Mouse (Mus musculus) hindbrain, postnatal 0 days (tissue): ENCODE data around the gene Mael. TPM values are rescaled to one million over a fixed set of nuclear protein-coding genes. Genes with fewer than 3 reads are reported as not detected.
A peak's percentile ranks its signal among the peaks of the same experiment; 100 is the strongest.

ENCODE experiments used
- ATAC-seq: fragments of 200-750 bp; cut with Nextera tagmentation; 2 replicates; pipeline ENCODE4 v1.8.0; 2017; ENCODE audit warnings: mild to moderate bottlenecking, moderate TSS enrichment, moderate library complexity
- DNase-seq: peaks from one replicate; pipeline ENCODE4 v3.0.0-alpha.2; 2015; ENCODE audit warnings: low spot score
- H3K27ac ChIP-seq: fragments of 300-500 bp; sonication (generic); 2 replicates; pipeline ENCODE4 v1.5.1; 2014; ENCODE audit warnings: mild to moderate bottlenecking
- H3K27me3 ChIP-seq: fragments of 300-500 bp; sonication (generic); 2 replicates; pipeline ENCODE4 v1.6.1; 2014; ENCODE audit warnings: low read length, mixed read lengths; ENCODE audit not compliant: insufficient read depth
- H3K36me3 ChIP-seq: fragments of 300-500 bp; sonication (generic); 2 replicates; pipeline ENCODE4 v1.6.1; 2014; ENCODE audit warnings: low read length, mixed read lengths; ENCODE audit not compliant: insufficient read depth
- H3K4me1 ChIP-seq: fragments of 300-500 bp; sonication (generic); 2 replicates; pipeline ENCODE4 v1.6.1; 2014; ENCODE audit warnings: antibody characterized with exemption, low read length, mixed read lengths; ENCODE audit not compliant: insufficient read depth
- H3K4me2 ChIP-seq: fragments of 300-500 bp; sonication (generic); 2 replicates; pipeline ENCODE4 v1.6.1; 2014; ENCODE audit warnings: low read depth, mild to moderate bottlenecking, low read length, moderate library complexity, mixed read lengths
- H3K4me3 ChIP-seq: fragments of 300-500 bp; sonication (generic); 2 replicates; pipeline ENCODE4 v1.5.1; 2014; ENCODE audit warnings: low read length
- H3K9ac ChIP-seq: fragments of 300-500 bp; sonication (generic); replicated peaks from 2 replicates; pipeline ENCODE4 v1.6.1; 2014; ENCODE audit warnings: mild to moderate bottlenecking, low read length, moderate library complexity, mixed read lengths
- H3K9me3 ChIP-seq: fragments of 300-500 bp; sonication (generic); 2 replicates; pipeline ENCODE4 v1.6.1; 2016; ENCODE audit warnings: low read length, mixed read lengths
- CTCF ChIP-seq: IDR thresholded peaks from 2 replicates; pipeline ENCODE4 v1.5.1; 2016; ENCODE audit warnings: antibody characterized with exemption, control low read depth, low read depth
- WGBS: fragments of 180-500 bp; shearing (Covaris S2); extraction: QIAGEN DNeasy Blood & Tissue Kit; methylation state at CpG from one replicate; pipeline ENCODE4 v1.1.7; 2014; 5-methylcytosine and 5-hydroxymethylcytosine counted together
- polyA plus RNA-seq: library from polyadenylated mRNA; unstranded; fragments of >200 nt; fragmentation: Nextera tagmentation; extraction: Ambion mirVana; gene quantifications from 2 replicates; pipeline ENCODE4 v1.2.1, GENCODE M21; 2015
- total RNA-seq: library from RNA; depleted of rRNA; stranded (reverse); fragments of >200 nt; gene quantifications from 2 replicates; pipeline ENCODE4 v1.2.3, GENCODE M21; 2014; rRNA removed

The Mael gene
- total and polyA plus RNA-seq, 2 experiments from 2014 or later, result 0.21 TPM; not detected in 1

- Histone ChIP-seq H3K4me2 (no peak overlapping the region), H3K36me3 (no peaks in the 10 kb centered on the region), H3K9me3 (no peaks in the 10 kb centered on the region), H3K27me3 (peaks cover 10% of the 10 kb centered on the region; the same call in 1 of the 2 replicates), H3K4me1 (no peaks in the 10 kb centered on the region), H3K27ac (no peak overlapping the region), H3K9ac (no peak overlapping the region), H3K4me3 (no peak overlapping the region)
- no peak for DNase-seq
- 76% methylated on average over 12 of the region's 12 CpGs for WGBS
- TF ChIP-seq CTCF, result no peak
- ATAC-seq, result no peak
These were observed 80.8 kb downstream of the Mael start for GRCm38 (mm10) chr1:166157712-166158111.

- Histone ChIP-seq H3K4me1 (no peaks in the 10 kb centered on the region), H3K27me3 (peaks cover 10% of the 10 kb centered on the region; the same call in 1 of the 2 replicates), H3K9me3 (no peaks in the 10 kb centered on the region), H3K9ac (no peak overlapping the region), H3K36me3 (no peaks in the 10 kb centered on the region), H3K4me3 (no peak overlapping the region), H3K27ac (no peak overlapping the region), H3K4me2 (no peak overlapping the region)
- no peak for DNase-seq
- TF ChIP-seq CTCF, result no peak
- ATAC-seq, result no peak
- 58% methylated on average over 10 of the region's 10 CpGs for WGBS
These were observed 83.4 kb downstream of the Mael start for GRCm38 (mm10) chr1:166155113-166155494.

DNA sequence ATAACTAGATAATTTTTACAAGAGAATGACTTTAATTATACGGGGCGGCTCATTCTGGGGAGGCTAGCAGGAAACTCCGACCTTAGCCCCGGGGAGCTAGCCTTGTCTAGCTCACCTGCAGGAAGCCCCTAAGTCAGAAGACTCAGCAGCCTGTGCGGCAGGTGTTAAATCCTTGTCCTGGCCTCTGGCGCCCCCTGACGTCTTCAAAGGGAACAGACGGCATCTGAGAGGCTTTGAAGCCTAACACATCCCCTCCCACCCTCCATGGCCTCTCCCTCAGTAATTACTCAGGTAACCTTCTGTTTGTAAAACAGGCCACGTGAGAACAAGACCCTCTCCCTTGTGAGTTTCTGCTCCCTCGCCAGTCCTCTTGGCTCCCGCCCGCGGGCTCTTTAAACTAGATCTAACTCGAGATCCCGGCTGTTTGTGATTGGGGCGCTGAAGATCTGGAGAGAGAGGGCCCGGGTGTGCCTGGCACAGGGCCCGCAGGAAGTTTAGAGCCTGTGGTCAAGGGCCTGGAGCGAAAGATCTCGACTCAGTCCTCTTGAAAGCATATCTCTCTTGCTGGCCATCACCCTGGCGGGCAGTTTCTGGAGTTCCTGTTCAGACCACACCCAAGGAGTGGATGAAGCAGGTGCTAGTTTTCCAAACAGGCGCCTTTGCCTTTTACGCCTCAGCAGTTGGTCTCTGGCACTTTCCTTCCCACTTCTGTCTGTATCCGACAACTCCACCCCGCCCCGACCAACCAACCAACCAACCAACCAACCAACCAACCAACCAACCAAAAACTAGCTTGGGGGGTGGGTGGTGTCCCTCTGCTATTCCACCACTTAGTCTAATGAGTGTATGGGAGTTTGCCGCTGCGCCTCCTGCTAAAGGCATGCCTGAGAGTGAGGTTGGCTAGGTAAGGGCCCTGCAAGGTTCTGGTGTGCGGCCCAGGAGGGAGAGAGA is 84.1 kb downstream of the Mael start:
- H3K4me1 ChIP-seq, result no peaks in the 10 kb centered on the region
- H3K4me3 ChIP-seq, result peak overlapping the region; percentile 0; the same call in 1 of the 2 replicates
- peaks cover 10% of the 10 kb centered on the region; the same call in 1 of the 2 replicates for H3K27me3 ChIP-seq
- TF ChIP-seq CTCF, result peak; percentile 95
- no peaks in the 10 kb centered on the region for H3K36me3 ChIP-seq
- no peaks in the 10 kb centered on the region for H3K9me3 ChIP-seq
- no peak overlapping the region for H3K9ac ChIP-seq
- peak overlapping the region; percentile 40 for H3K4me2 ChIP-seq
- ATAC-seq (peak; percentile 71), DNase-seq (peak; percentile 87)
- no peak overlapping the region for H3K27ac ChIP-seq
- WGBS, result 17% methylated on average over 29 of the region's 29 CpGs

- Histone ChIP-seq H3K4me1 (no peaks in the 10 kb centered on the region), H3K9ac (no peak overlapping the region), H3K27ac (no peak overlapping the region), H3K4me3 (no peak overlapping the region), H3K9me3 (no peaks in the 10 kb centered on the region), H3K4me2 (0 out of 2 replicates have a peak overlapping the region, but pooled peaks have one; percentile 19), H3K27me3 (peaks cover 10% of the 10 kb centered on the region; the same call in 1 of the 2 replicates), H3K36me3 (no peaks in the 10 kb centered on the region)
- DNase-seq (peak; percentile 94), ATAC-seq (peak; percentile 42; the same call in 1 of the 2 replicates)
- peak; percentile 98 for TF ChIP-seq CTCF
- 11% methylated on average over 18 of the region's 18 CpGs for WGBS
These were observed 85.0 kb downstream of the Mael start for GRCm38 (mm10) chr1:166153351-166154120.

- Histone ChIP-seq H3K27me3 (peaks cover 10% of the 10 kb centered on the region; the same call in 1 of the 2 replicates), H3K36me3 (no peaks in the 10 kb centered on the region), H3K27ac (no peak overlapping the region), H3K4me2 (no peak overlapping the region), H3K4me1 (no peaks in the 10 kb centered on the region), H3K9ac (no peak overlapping the region), H3K4me3 (no peak overlapping the region), H3K9me3 (no peaks in the 10 kb centered on the region)
- 92% methylated on average over 10 of the region's 10 CpGs for WGBS
- no peak for DNase-seq
- no peak for TF ChIP-seq CTCF
- no peak for ATAC-seq
These were observed 86.5 kb downstream of the Mael start for GRCm38 (mm10) chr1:166152034-166152433.

DNA sequence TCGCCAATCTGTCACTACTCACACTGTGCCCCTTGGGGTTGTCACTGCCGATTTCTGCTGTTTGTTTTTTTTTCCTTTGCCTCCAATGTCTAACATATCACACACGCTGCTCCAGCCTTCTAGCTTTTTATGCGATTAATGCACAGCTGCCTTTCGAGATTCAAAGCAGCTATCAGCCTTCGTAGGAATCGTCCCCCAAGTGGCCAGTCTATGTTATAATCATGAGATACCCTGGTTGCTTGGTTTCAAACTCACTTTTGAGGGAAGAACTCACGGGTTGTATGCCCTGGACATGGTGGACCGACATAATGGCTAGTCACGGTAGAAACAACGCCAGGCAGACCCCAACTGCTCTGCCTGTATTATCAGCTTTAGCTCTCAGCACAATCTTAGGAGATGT is 87.2 kb downstream of the Mael start:
- Histone ChIP-seq H3K9me3 (no peaks in the 10 kb centered on the region), H3K27ac (no peak overlapping the region), H3K36me3 (no peaks in the 10 kb centered on the region), H3K9ac (no peak overlapping the region), H3K4me3 (no peak overlapping the region), H3K27me3 (peaks cover 10% of the 10 kb centered on the region; the same call in 1 of the 2 replicates), H3K4me1 (no peaks in the 10 kb centered on the region), H3K4me2 (no peak overlapping the region)
- ATAC-seq (no peak), DNase-seq (peak; percentile 62)
- peak; percentile 56 for TF ChIP-seq CTCF
- WGBS, result 39% methylated on average over 11 of the region's 11 CpGs

Other genes with a start within 250 kb of the Mael start
- 26.7 and 29.6 TPM in 2 replicates for gene Pou2f1, start 236.1 kb downstream of the Mael start, total RNA-seq
- 12.5 and 13.9 TPM in 2 replicates for gene Pou2f1, start 236.1 kb downstream of the Mael start, polyA plus RNA-seq
- 0.36 and 0.58 TPM in 2 replicates for gene Dusp27, start 110.8 kb downstream of the Mael start, total RNA-seq
- gene Dusp27, start 110.8 kb downstream of the Mael start, polyA plus RNA-seq, result 0.64 and 1.0 TPM in 2 replicates
- not detected in 2 replicates for gene Gpa33, start 108.5 kb downstream of the Mael start, total RNA-seq
- 0.06 and 0.09 TPM in 2 replicates for gene Gpa33, start 108.5 kb downstream of the Mael start, polyA plus RNA-seq
- 23.0 and 25.8 TPM in 2 replicates for gene Ildr2, start 15.4 kb upstream of the Mael start, total RNA-seq
- gene Ildr2, start 15.4 kb upstream of the Mael start, polyA plus RNA-seq, result 5.3 and 5.9 TPM in 2 replicates
- gene Tada1, start 140.3 kb upstream of the Mael start, total RNA-seq, result 38.6 and 51.5 TPM in 2 replicates
- gene Tada1, start 140.3 kb upstream of the Mael start, polyA plus RNA-seq, result 52.7 and 55.7 TPM in 2 replicates
- gene Pogk, start 171.1 kb upstream of the Mael start, total RNA-seq, result 71.0 and 83.0 TPM in 2 replicates
- gene Pogk, start 171.1 kb upstream of the Mael start, polyA plus RNA-seq, result 18.9 and 19.3 TPM in 2 replicates